Mouse (Mus musculus) heart, adult 11 months (tissue): Measurements from ENCODE around the gene Sycp3.
"Not testable (repeated sequence)": the region's sequence is repeated elsewhere in the genome, so short reads cannot be mapped to it uniquely, and the experiment has no call there.

Experiments
- DNase-seq: peaks from one replicate; pipeline ENCODE4 v3.0.0; 2022

Sycp3 gene

GRCm38 (mm10) chr10:88501886-88502765, 42.8 kb downstream of the Sycp3 start:
- peak; percentile 91 for DNase-seq

- DNase-seq = no peak
Measured at GRCm38 (mm10) chr10:88502919-88503318, 43.5 kb downstream of the Sycp3 start.

GRCm38 (mm10) chr10:88503421-88504314, 44.3 kb downstream of the Sycp3 start, which contains the start of gene Chpt1:
Gene Chpt1 (minus strand): TSS chr10:88504073.
- DNase-seq = peak; percentile 99

GRCm38 (mm10) chr10:88504481-88504880, 45.1 kb downstream of the Sycp3 start:
- DNase-seq = peak; percentile 83

GRCm38 (mm10) chr10:88505256-88505655, 45.9 kb downstream of the Sycp3 start:
- peak; percentile 40 for DNase-seq

- DNase-seq = peak; percentile 75
Measured at GRCm38 (mm10) chr10:88507691-88508143, 48.3 kb downstream of the Sycp3 start.

- DNase-seq = peak; percentile 98
Measured at GRCm38 (mm10) chr10:88510503-88511271, 51.3 kb downstream of the Sycp3 start.

GRCm38 (mm10) chr10:88511355-88511754, 52.0 kb downstream of the Sycp3 start:
- DNase-seq = peak; percentile 85

- peak; percentile 69 for DNase-seq
Measured at GRCm38 (mm10) chr10:88513574-88514135, 54.3 kb downstream of the Sycp3 start.

- DNase-seq = peak; percentile 94
Measured at GRCm38 (mm10) chr10:88514495-88514894, 55.1 kb downstream of the Sycp3 start.

- not testable (repeated sequence) for DNase-seq
Measured at GRCm38 (mm10) chr10:88515049-88515448, 55.7 kb downstream of the Sycp3 start.

GRCm38 (mm10) chr10:88522795-88523194, 63.4 kb downstream of the Sycp3 start:
- peak; percentile 62 for DNase-seq
